Mouse (Mus musculus) testis, adult 2 months (tissue): ENCODE measurements around the gene Gm45208.
"Not testable (repeated sequence)": the region's sequence is repeated elsewhere in the genome, so short reads cannot be mapped to it uniquely, and the experiment has no call there.

Experiments used
- CTCF ChIP-seq: fragments of 200-500 bp; IDR thresholded peaks from 2 replicates; pipeline ENCODE4 v1.5.1; 2012; ENCODE audit warnings: low read depth, mild to moderate bottlenecking, inconsistent platforms, low read length, moderate library complexity; ENCODE audit not compliant: control insufficient read depth, insufficient read depth, insufficient replicate concordance
- POLR2A ChIP-seq: fragments of 200-500 bp; IDR thresholded peaks from 2 replicates; pipeline ENCODE4 v1.6.1; 2012; ENCODE audit warnings: low read depth, mild to moderate bottlenecking, inconsistent platforms, low read length, moderate library complexity; ENCODE audit not compliant: control insufficient read depth

DNA sequence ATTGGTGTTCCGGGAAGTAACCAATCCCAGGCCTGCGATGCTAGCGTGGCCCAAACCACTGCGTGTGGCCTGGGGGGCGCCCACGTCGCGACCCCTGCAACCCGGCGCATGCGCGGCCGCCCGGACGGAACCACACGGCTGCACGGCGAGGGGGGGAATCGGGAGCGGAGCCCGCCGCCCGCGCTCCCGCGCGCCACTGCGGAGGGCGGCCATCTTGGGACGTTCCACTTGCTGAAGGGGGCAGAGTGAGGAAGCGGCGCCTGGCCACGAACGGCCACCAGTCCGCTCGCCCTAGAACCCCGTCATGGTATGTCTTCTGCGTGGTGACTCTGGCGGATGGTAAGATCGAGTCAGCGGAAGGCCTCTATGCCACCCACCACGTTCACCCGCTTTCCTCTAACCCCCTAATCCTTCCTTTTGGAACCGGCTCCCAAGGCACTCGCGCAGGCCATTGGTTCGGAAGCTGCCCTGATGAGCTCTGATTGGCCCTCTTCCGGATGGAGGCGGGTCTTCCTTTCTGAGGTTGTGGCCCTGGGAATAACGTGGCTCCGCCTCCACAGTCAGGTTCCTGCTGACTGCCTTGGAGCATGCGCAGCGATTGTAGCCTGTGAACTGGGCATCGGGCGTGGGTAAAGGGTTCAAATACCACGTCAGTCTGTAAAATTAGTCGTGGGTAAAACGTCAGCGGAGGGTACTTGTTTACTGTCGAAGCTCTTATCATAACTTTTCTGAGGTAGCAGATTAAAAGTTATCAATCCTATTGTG, 7.7 kb upstream of the Gm45208 start, which contains the start of gene Wdr45:
- TF ChIP-seq POLR2A, CTCF: not testable (repeated sequence)
